Mouse (Mus musculus) hindbrain, postnatal 0 days (tissue): ENCODE measurements around the gene Zbtb20. TPM values are rescaled to one million over a fixed set of nuclear protein-coding genes. Genes with fewer than 3 reads are reported as not detected.
A peak's percentile ranks its signal among the peaks of the same experiment; 100 is the strongest.

Source experiments
- ATAC-seq: fragments of 200-750 bp; cut with Nextera tagmentation; 2 replicates; pipeline ENCODE4 v1.8.0; 2017; ENCODE audit warnings: mild to moderate bottlenecking, moderate TSS enrichment, moderate library complexity
- DNase-seq: peaks from one replicate; pipeline ENCODE4 v3.0.0-alpha.2; 2015; ENCODE audit warnings: low spot score
- H3K27ac ChIP-seq: fragments of 300-500 bp; sonication (generic); 2 replicates; pipeline ENCODE4 v1.5.1; 2014; ENCODE audit warnings: mild to moderate bottlenecking
- H3K27me3 ChIP-seq: fragments of 300-500 bp; sonication (generic); 2 replicates; pipeline ENCODE4 v1.6.1; 2014; ENCODE audit warnings: low read length, mixed read lengths; ENCODE audit not compliant: insufficient read depth
- H3K36me3 ChIP-seq: fragments of 300-500 bp; sonication (generic); 2 replicates; pipeline ENCODE4 v1.6.1; 2014; ENCODE audit warnings: low read length, mixed read lengths; ENCODE audit not compliant: insufficient read depth
- H3K4me1 ChIP-seq: fragments of 300-500 bp; sonication (generic); 2 replicates; pipeline ENCODE4 v1.6.1; 2014; ENCODE audit warnings: antibody characterized with exemption, low read length, mixed read lengths; ENCODE audit not compliant: insufficient read depth
- H3K4me2 ChIP-seq: fragments of 300-500 bp; sonication (generic); 2 replicates; pipeline ENCODE4 v1.6.1; 2014; ENCODE audit warnings: low read depth, mild to moderate bottlenecking, low read length, moderate library complexity, mixed read lengths
- H3K4me3 ChIP-seq: fragments of 300-500 bp; sonication (generic); 2 replicates; pipeline ENCODE4 v1.5.1; 2014; ENCODE audit warnings: low read length
- H3K9ac ChIP-seq: fragments of 300-500 bp; sonication (generic); replicated peaks from 2 replicates; pipeline ENCODE4 v1.6.1; 2014; ENCODE audit warnings: mild to moderate bottlenecking, low read length, moderate library complexity, mixed read lengths
- H3K9me3 ChIP-seq: fragments of 300-500 bp; sonication (generic); 2 replicates; pipeline ENCODE4 v1.6.1; 2016; ENCODE audit warnings: low read length, mixed read lengths
- CTCF ChIP-seq: IDR thresholded peaks from 2 replicates; pipeline ENCODE4 v1.5.1; 2016; ENCODE audit warnings: antibody characterized with exemption, control low read depth, low read depth
- whole genome bisulfite sequencing: fragments of 180-500 bp; shearing (Covaris S2); extraction: QIAGEN DNeasy Blood & Tissue Kit; methylation state at CpG from one replicate; pipeline ENCODE4 v1.1.7; 2014; 5-methylcytosine and 5-hydroxymethylcytosine counted together
- polyA plus RNA-seq: library from polyadenylated mRNA; unstranded; fragments of >200 nt; fragmentation: Nextera tagmentation; extraction: Ambion mirVana; gene quantifications from 2 replicates; pipeline ENCODE4 v1.2.1, GENCODE M21; 2015
- total RNA-seq: library from RNA; depleted of rRNA; stranded (reverse); fragments of >200 nt; gene quantifications from 2 replicates; pipeline ENCODE4 v1.2.3, GENCODE M21; 2014

Gene Zbtb20
- total and polyA plus RNA-seq, 2 experiments from 2014 or later: 35.2 to 38.0 TPM

DNA sequence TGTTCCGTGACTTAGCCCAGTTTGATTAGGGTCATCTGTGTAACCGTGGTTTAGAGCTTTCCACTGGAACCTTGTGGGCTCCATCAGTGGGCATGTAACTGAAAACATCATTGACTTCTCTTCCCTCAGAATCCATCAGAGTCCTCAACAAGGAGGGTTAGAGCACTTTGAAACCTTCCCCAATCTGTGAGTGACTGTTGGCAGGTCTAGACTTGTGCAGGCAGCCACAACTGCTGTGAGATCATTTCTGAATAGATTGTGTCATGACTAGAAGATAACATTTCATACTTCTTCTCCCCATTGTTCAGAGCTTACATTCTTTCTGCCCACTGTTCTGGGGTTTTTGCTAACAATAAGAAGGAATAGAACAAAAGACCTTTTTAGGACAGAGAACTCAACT, 385.2 kb downstream of the Zbtb20 start:
- H3K9ac ChIP-seq: no peak overlapping the region
- no peaks in the 10 kb centered on the region for H3K4me1 ChIP-seq
- 81% methylated on average over 2 of the region's 2 CpGs for WGBS
- no peaks in the 10 kb centered on the region for H3K36me3 ChIP-seq
- H3K27ac ChIP-seq: no peak overlapping the region
- no peak for ATAC-seq
- no peak for DNase-seq
- no peak for TF ChIP-seq CTCF
- no peaks in the 10 kb centered on the region for H3K9me3 ChIP-seq
- H3K27me3 ChIP-seq: no peaks in the 10 kb centered on the region
- H3K4me2 ChIP-seq: no peak overlapping the region
- H3K4me3 ChIP-seq: no peak overlapping the region

DNA sequence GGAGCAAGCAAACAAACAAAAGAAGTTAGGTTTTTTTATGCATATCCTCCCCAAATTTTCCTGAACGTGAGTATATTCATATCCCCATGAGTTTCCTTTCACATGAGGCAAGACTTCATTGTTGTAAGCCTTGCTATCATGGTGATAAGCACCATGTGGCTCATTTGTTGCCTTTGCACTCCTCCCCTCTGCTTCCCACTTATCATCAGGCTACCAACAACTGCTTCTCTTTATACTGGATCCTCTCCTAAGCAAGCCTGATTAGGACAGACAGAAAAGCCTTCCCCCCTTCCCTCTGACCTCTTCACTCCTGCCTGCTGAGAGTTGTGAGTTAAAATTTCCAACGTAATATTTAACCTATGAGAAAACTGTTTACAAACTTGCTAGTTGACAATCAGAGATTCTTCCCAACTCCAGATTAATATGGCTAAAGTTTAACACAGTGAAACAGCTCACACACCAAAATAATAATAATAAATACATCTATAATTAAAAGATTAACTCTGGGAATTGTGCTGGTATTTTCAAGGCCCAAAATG, 398.4 kb downstream of the Zbtb20 start:
- Histone ChIP-seq H3K4me3 (no peak overlapping the region), H3K27me3 (no peaks in the 10 kb centered on the region), H3K9me3 (no peaks in the 10 kb centered on the region), H3K4me2 (no peak overlapping the region), H3K9ac (no peak overlapping the region), H3K27ac (no peak overlapping the region), H3K36me3 (no peaks in the 10 kb centered on the region), H3K4me1 (no peaks in the 10 kb centered on the region)
- TF ChIP-seq CTCF: no peak
- no peak for ATAC-seq
- no peak for DNase-seq
- 39% methylated on average over 2 of the region's 2 CpGs for WGBS

DNA sequence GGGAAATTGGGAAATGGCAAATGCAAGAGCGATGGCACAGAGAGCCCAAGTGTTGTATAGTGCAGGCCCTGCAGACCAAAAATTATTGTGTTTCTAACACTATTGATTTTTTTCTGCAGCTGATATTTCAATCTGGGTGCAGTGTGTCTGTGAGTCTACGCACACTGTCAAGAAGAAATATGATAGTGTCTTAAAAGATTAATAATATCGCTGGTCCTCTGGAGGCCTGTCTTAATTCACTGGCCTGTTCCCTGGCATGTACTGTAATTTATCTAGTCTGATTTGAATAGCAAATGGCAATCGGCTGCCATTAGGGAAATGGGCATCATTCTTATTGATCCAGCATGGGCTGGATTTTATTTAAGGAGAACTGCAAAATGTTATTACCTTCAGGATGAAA, 401.1 kb downstream of the Zbtb20 start:
- Histone ChIP-seq H3K9ac (no peak overlapping the region), H3K27me3 (no peaks in the 10 kb centered on the region), H3K36me3 (no peaks in the 10 kb centered on the region), H3K27ac (no peak overlapping the region), H3K4me1 (no peaks in the 10 kb centered on the region), H3K4me2 (no peak overlapping the region), H3K4me3 (no peak overlapping the region), H3K9me3 (no peaks in the 10 kb centered on the region)
- no peak for ATAC-seq
- no peak for TF ChIP-seq CTCF
- WGBS: 79% methylated on average over 4 of the region's 4 CpGs
- no peak for DNase-seq

DNA sequence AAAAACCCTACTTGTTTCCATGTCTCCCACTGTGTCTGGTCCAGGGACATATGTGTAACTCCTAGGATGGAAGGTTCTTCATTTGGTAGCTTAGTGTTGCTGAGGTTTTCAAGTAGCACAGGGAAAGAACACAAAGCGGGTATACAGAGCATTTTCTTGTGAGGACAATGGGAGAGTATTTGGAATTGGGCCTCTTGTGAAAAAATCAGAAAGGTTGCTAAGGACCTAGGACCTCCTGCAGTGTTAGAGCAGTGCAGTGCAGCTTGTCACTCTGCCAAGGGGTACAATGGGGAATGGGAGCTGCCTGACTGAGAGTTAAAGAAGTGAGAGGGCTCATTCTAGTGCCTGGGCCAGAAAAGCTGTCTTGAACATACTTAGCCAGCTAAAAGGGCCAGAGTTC, 410.6 kb downstream of the Zbtb20 start:
- Histone ChIP-seq H3K4me1 (no peaks in the 10 kb centered on the region), H3K9me3 (no peaks in the 10 kb centered on the region), H3K27ac (0 out of 2 replicates have a peak overlapping the region, but pooled peaks have one; percentile 34), H3K9ac (no peak overlapping the region), H3K4me3 (no peak overlapping the region), H3K27me3 (no peaks in the 10 kb centered on the region), H3K36me3 (no peaks in the 10 kb centered on the region), H3K4me2 (no peak overlapping the region)
- ATAC-seq (peak; percentile 88), DNase-seq (peak; percentile 79)
- TF ChIP-seq CTCF: no peak
- WGBS: 21% methylated on average over 1 of the region's 1 CpGs

DNA sequence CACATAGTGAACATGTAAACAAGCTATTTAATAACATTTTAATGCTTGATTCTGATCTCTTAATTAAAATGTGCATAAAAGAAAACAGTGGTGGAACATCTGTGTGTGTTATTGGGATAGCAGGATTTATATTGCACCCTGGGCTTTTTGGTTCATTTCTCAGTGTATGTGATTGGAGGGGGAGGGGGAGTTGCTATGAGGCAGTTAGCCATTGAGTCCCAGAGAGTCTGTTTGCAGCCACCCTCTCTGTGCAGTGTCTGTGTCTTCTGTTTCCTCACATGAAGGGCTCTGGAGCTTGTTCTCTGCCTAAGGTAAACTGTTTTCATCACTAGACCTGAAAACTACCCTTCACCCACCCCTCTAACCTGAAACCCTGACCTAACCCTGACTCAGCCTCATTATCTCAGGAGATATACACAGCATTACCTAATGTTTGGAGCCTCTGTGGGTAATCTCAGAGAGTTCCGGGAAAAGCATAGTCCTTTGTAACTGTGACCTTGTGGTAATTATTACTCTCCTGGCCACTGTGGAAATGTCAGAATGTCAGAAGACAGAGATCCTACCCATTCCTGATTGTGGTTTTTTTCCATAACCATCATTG, 411.2 kb downstream of the Zbtb20 start:
- Histone ChIP-seq H3K27ac (0 out of 2 replicates have a peak overlapping the region, but pooled peaks have one; percentile 2), H3K4me3 (no peak overlapping the region), H3K9me3 (no peaks in the 10 kb centered on the region), H3K9ac (no peak overlapping the region), H3K36me3 (no peaks in the 10 kb centered on the region), H3K4me1 (no peaks in the 10 kb centered on the region), H3K27me3 (no peaks in the 10 kb centered on the region), H3K4me2 (no peak overlapping the region)
- DNase-seq (no peak), ATAC-seq (no peak)
- 31% methylated on average over 1 of the region's 1 CpGs for WGBS
- no peak for TF ChIP-seq CTCF

DNA sequence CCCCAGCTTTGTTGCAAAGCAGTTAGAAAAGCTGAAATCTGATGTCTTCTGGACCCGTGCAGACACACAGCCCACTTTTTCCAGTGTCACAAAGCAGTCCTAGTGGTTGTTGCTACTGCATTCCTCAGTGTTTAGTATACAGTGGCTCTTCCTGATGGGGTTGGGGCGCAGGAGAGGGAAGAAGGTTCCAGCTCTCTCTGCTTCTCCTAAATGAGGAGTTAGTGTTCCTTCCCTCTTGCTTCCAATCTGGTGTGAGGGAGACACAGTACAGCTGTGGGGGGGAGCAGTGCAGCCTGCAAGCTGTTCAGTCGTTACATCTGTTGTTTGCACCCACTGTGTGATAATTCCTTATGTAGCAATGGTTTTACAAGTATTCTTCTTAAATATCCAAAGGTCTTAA, 415.7 kb downstream of the Zbtb20 start:
- Histone ChIP-seq H3K27ac (no peak overlapping the region), H3K9ac (no peak overlapping the region), H3K4me2 (no peak overlapping the region), H3K4me1 (no peaks in the 10 kb centered on the region), H3K36me3 (no peaks in the 10 kb centered on the region), H3K4me3 (no peak overlapping the region), H3K27me3 (no peaks in the 10 kb centered on the region), H3K9me3 (no peaks in the 10 kb centered on the region)
- TF ChIP-seq CTCF: no peak
- ATAC-seq (no peak), DNase-seq (no peak)
- WGBS: 73% methylated on average over 3 of the region's 3 CpGs

DNA sequence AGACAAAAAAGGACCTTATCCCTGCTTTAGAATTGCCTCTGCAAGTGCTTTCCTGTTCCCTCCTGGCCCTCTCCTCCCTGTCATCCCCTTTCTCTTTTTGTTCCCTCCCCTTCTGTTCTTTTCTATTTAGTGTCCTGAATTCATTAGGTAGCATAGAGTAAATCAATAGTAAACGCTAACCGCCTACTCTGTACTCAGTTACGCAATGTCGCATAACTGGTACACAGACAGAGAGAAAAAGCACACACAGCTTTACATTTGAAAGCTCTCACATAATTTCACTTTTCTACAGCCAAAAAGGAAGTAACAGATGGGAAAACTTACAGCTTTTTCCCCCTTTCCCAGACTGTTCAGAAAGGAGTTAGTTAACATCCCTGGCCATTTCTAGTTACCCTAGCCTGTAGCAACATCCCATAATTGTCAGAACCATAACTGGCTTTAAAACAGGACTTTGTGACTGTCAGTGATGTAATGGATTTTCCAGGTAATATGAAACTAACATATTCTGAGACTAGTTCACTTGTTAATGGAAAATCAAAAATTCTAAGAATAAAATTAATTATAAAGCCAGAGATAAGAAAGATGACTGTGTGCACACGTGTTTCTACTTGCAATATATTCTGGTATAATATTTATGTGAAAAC, 422.4 kb downstream of the Zbtb20 start:
- no peak for DNase-seq
- Histone ChIP-seq H3K36me3 (no peaks in the 10 kb centered on the region), H3K9me3 (no peaks in the 10 kb centered on the region), H3K4me3 (no peak overlapping the region), H3K4me1 (no peaks in the 10 kb centered on the region), H3K4me2 (no peak overlapping the region), H3K27me3 (no peaks in the 10 kb centered on the region), H3K9ac (no peak overlapping the region), H3K27ac (no peak overlapping the region)
- no peak for TF ChIP-seq CTCF
- no peak for ATAC-seq
- WGBS: 62% methylated on average over 5 of the region's 5 CpGs
